Mouse (Mus musculus) G1E-ER4 (cell line): ENCODE measurements around the gene Itgae. TPM values are rescaled to one million over a fixed set of nuclear protein-coding genes. Genes with fewer than 3 reads are reported as not detected.

Experiments used
- GATA1 ChIP-seq: IDR thresholded peaks from one replicate; pipeline ENCODE4 v1.8.0; 2012; ENCODE audit warnings: low read length, inconsistent platforms
- polyA plus RNA-seq: library from polyadenylated mRNA; stranded (reverse); fragments of >175 nt; gene quantifications from 2 replicates; pipeline ENCODE4 v1.2.3, GENCODE M21; 2012

The Itgae gene
- polyA plus RNA-seq, 1 experiment = 0.03 TPM

DNA sequence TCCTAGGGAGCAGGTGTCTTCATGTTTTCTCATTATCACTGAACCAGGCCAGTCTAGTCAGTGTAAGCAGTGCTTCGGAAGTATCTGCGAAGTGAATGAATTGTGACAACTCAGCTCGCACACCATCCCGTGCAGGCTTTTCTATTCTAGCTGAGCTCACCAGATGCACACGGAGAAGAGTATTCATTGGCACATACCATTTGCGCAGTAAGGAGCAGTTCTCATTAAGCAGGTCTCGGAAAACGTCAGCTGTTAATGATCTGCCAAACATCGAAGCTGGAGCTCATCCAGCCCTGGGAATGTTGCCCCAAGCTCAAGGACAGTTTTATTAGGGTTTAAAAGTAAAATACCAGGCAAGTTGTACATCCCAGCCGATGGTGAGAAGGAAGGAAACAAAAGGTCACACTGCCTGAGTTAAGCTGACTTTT is 5.6 kb upstream of the Itgae start:
- no peak for TF ChIP-seq GATA1

DNA sequence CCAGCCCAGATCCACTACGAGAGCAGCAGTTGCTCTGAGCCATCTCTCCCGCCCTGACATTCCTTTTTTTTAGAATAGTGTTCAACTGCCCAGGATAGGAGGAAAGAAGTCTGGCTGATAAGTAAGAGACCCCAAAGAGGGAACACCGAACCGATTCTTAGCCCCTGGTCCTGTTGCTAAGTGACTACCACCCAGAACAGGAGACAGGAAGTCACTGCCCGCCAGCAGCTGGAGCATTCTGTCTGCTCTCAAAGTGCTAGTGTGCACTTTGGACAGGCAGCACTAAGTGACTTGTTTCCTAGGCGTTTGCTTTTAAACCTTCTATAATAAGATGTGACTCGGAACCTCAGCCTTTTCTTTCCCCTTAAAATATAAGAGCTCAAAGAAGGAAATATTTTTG is 5.0 kb upstream of the Itgae start:
- no peak for TF ChIP-seq GATA1

DNA sequence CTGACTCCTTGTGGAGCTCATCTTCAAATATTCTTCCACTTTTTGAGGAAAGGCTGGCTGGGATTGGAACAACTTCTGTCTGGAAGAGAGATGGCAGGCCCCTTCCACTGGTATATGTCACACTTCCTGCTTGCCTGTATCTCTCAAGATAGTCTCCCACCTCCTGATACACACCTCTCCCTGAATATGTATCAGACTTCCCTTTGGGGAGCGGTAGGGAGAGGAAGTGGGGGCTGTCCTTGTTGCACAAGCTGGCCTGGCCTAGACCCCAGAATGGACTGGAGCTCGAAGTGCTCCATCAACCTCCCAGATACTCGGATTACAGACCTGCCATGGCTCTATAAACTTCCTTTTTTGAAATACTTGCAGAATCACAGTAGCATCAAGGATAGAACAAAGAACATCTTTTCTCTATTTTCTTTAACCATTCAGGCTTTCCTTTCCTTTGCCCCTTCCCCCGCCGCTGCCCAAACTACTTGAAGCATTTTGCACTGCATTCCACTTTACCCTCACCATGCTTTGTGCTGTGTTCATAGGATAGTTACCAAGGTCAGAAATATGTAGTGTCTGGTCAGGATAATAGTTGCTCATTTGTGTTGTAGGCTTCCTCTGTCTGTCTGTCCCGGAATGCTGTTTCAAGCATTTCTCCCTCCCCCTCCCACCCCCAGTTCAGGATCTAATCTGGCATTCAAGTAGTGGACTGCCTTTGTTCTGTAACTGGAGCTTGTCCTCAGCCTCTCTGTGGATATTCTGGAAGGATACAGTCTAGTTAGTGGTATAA is 2.5 kb upstream of the Itgae start:
- no peak for TF ChIP-seq GATA1

DNA sequence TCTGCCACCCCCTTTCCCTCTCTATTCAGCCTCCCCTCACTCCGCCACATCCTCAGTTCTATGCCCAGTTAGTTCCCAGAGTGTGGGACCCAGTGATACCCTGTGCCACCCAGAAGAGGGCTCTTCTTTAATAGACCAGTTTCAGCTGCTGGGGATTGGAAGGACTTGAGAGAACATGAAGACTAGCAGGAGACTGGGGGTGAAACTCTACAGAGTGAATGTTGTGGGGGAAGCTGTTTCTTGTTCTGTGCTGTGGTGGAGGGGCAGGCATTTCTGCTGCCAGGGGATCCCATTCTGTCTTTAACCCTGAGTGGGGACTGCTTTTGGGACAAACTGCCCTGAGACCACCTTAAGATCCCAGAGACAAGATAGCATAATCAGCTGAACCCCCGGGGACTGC is 443 bp downstream of the Itgae start:
- TF ChIP-seq GATA1 = no peak

GRCm38 (mm10) chr11:73092057-73092456 is 1.7 kb downstream of the Itgae start:
- no peak for TF ChIP-seq GATA1

DNA sequence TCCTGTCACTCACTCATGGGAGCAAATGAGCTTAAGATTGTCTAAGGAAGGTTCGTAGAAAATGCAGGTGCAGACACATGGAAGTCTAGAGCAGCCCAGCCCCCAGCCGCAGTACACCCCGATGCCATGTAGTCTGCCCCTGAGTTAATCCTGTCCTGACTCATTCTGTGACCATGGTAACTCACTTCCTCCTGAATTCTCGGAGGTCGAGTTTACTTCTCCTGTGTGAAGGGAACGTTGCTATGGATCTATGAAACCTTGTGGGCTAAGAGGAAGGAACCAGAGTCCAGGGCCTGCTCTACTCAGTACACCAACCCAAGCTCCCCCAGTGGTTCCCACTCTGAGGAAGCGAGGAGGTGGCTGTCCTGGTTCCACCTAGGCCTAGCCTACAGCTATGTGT is 2.5 kb downstream of the Itgae start:
- no peak for TF ChIP-seq GATA1

- TF ChIP-seq GATA1 = no peak
These were observed 4.0 kb downstream of the Itgae start for GRCm38 (mm10) chr11:73094231-73094995.

GRCm38 (mm10) chr11:73098860-73099259 is 8.5 kb downstream of the Itgae start:
- TF ChIP-seq GATA1 = no peak

- TF ChIP-seq GATA1 = no peak
These were observed 9.8 kb downstream of the Itgae start for GRCm38 (mm10) chr11:73099976-73100750.

- TF ChIP-seq GATA1 = no peak
These were observed 10.9 kb downstream of the Itgae start for GRCm38 (mm10) chr11:73101308-73101707.

DNA sequence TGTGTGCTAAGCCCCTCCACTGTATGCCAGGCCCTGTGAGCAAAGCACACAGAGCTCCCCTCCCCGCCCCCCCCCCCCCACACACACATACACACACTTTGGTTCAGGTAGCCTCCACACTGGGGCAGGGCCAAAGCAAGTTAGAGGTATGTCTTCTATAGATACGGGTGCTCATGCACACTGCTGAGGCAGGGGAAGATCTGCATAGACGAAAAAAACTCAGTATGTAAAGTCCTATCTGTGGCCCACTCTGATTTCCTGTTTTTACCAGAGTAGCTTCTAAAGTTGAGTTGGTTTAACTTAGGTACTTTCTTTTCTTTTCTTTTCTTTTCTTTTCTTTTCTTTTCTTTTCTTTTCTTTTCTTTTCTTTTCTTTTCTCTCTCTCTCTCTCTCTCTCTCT is 14.9 kb downstream of the Itgae start:
- TF ChIP-seq GATA1 = no peak

DNA sequence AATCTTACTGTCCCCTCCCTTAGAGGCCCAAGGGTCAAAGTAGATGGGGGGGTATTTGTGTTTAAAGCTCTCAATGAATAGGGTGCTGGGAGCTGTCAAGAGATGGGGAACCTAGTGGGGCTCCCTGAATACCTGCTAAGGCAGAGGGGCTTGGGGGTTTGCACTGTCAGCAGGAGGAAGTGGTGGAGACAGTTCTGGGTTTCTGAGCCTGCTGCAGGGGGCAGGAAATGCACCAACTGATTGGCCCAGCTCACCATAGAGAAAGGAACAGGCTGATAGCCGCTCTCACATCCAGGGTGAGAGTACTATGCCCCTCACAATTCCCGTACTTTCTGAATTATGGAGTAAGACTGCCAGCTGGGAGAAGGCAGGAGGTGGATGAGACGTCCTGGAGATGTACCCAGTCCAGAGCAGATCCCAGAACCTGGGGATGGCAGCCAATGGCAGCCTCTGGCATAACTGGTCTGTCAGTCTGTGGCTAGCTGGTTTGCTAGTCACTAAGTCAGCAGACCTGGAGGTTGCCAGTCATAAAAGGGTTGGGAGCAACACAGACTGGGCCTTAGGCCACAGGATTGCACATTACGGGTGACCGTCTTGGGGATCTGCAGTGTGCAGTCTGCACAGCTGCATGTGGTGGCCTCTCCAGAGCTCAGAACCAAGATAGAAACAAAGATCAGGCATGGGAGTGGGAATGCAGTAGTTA is 18.0 kb downstream of the Itgae start:
- TF ChIP-seq GATA1 = no peak

DNA sequence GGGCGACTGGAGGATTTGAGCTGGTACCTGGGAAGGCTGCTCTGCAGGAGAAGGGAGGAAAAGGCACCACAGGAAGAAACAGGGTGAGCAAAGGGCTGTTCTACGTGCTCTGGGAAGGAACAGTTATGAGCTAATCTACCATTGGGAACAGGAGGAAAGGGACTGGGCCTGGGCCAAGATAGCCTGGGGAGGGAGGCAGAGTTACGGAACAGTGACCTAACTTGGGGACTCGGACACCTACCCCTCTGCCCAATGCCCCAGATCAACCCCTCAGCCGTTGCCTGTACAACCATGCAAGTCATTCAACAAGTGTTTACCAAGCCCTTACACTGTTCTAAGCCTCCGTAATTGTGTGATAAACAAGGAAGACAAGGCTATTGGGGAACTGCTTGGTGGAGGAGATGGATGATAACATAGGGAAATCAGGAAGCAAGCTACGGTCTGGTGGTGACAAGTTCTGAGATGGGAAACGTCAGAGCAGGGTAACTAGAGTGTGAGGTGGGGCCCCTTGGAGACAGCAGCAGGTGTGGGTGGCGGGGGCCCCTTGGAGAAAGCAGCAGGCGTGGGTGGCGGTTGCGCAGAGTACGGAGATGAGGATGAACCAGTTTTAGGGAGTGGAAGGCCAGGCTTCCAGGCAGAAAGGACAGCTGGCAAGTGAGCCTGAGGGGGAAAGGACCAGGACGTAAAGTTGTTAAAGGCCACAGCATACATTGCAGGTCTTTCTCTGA is 18.7 kb downstream of the Itgae start:
- peak; percentile 86 for TF ChIP-seq GATA1

- TF ChIP-seq GATA1 = no peak
These were observed 19.6 kb downstream of the Itgae start for GRCm38 (mm10) chr11:73109941-73110340.

GRCm38 (mm10) chr11:73111414-73111813 is 21.0 kb downstream of the Itgae start:
- TF ChIP-seq GATA1 = no peak
